Mouse (Mus musculus): ENCODE measurements at regions not wholly inside any gene's neighbourhood (a gene's known extent, or its start where the extent isn't known, plus 50 kb on each side); places are given as distances from the start of the nearest gene placed in this dataset. TPM values are rescaled to one million over a fixed set of nuclear protein-coding genes. Genes with fewer than 3 reads are reported as not detected.

GRCm38 (mm10) chr13:114672411-114672810 lies 145.6 kb upstream of the Mocs2 start:
- no peak for DNase-seq (ENCODE audit: low spot score)

GRCm38 (mm10) chr13:114679703-114680378 lies 138.2 kb upstream of the Mocs2 start:
- DNase-seq (ENCODE audit: low spot score), result no peak

DNA sequence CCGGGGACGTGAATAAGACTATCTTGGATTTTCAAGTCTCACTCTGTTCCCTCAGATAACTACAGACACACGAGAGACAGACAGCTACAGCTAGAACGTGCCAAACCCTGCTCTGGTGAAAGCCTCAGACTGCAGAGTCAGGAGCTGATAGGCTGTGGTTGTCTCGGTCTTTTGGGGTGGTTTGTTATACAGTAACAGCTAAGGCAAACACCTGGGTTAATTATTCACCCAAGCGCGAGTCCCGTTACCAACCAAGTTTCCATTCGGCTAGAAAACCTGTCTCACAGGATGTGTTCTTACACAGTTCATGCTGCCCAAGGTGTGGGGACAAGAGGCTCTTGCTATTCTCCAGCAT lies 137.7 kb upstream of the Mocs2 start:
- peak; percentile 3 for DNase-seq (ENCODE audit: low spot score)

- no peak for DNase-seq (ENCODE audit: low spot score)
These were observed 136.8 kb upstream of the Mocs2 start for GRCm38 (mm10) chr13:114681196-114681595.

DNA sequence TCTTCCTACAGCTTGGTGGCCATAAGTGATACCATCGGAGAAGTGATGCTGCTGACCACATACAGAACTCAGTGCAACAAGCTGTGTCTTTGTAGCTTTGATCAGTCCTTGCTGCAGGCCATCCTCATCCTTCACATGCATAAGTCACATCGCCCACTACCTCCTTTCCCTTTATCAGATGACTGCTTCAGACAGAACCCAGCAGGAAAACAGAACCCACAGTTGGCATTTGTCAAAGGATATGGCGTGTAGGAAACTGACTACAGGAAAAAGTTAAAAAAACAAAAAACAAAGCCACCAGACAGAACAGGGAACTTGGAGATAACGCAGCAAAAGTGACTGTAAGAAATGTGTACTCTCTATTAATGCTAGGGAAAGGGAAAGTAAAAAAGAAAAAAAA lies 136.1 kb upstream of the Mocs2 start:
- no peak for DNase-seq (ENCODE audit: low spot score)

GRCm38 (mm10) chr13:114682891-114683290 lies 135.1 kb upstream of the Mocs2 start:
- no peak for DNase-seq (ENCODE audit: low spot score)

GRCm38 (mm10) chr13:114684298-114684697 lies 133.7 kb upstream of the Mocs2 start:
- DNase-seq (ENCODE audit: low spot score), result no peak

DNA sequence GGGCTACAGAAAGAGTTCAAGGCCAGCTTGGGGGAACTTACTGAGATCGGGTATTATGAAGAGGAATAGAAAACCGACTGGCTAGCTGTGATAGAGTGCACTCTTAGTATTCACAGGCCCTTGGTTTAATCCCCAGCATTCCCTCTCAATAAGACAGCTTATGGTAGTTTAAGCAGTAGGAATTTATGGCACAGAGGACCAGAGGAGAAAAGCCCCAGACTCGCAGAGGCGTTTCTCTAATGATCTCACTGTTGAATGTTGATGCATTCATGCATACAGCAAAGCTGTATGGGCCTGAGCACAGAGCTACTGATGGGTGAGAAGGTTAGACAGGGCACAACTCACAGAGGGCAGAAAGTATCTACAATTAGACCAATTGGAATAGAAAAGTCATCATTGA lies 132.7 kb upstream of the Mocs2 start:
- no peak for DNase-seq (ENCODE audit: low spot score)

DNA sequence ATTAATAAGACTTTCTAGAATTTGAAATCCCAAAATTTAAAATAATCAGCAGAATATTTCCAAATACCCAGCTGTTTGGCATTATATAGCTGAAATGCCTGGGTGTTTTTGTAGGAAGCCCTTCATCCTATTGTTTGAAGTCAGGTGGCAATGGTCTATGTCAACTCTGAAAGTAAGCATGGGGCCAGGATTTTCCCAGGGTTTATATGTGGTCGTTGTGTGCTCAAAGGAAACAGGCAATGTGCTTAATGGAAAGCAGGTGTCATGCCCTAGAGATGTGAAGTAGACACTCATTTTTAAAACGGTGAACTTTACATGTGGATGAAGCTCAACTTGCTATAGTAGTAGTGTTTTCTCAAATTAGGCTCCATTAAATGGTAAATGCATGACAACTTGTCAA lies 105.4 kb upstream of the Mocs2 start:
- DNase-seq (ENCODE audit: low spot score), result no peak

DNA sequence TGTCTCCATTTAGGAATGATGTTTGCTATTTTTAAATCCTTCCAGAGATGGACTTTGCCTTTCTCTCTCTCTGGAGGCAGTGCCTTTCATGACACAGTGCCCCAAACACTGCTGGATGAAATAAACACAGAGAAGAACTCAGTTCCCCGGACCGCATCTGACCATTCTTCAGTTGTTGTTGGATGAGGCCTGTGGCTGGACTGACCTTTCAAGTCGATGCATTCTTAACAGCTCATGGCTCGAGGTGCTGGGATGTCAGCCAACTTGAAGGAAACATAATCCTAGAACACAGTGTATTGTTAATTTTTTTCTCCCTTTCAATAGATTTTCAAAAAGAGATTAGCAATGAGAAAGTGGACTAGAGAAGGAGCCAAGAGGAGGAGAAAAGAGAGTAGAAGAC lies 98.3 kb upstream of the Mocs2 start:
- no peak for DNase-seq (ENCODE audit: low spot score)

GRCm38 (mm10) chr13:114726828-114727227 lies 91.2 kb upstream of the Mocs2 start:
- DNase-seq (ENCODE audit: low spot score), result no peak

GRCm38 (mm10) chr13:114735066-114735465 lies 83.0 kb upstream of the Mocs2 start:
- DNase-seq (ENCODE audit: low spot score), result no peak

- DNase-seq (ENCODE audit: low spot score), result no peak
These were observed 82.0 kb upstream of the Mocs2 start for GRCm38 (mm10) chr13:114736066-114736465.

GRCm38 (mm10) chr13:114742534-114742933 lies 75.5 kb upstream of the Mocs2 start:
- DNase-seq (ENCODE audit: low spot score), result no peak

DNA sequence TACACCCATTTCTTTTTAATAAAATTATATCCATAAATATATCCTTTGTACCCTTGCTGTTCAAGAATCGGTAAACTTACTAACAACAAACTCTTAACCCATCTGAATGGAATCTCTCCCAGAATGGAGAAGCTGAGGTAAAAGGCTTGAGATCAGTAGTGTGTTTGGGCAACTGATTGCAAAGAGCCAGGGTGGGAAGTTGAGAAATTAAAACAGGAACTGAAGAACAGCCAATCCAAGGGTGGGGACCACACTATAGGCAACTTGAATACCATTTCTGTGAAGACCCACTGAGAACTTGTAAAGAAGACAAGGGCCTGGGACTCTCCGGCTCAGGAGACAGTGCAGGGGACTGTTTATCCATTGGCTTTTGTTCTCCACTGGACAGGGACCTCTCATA lies 72.2 kb upstream of the Mocs2 start:
- no peak for DNase-seq (ENCODE audit: low spot score)

DNA sequence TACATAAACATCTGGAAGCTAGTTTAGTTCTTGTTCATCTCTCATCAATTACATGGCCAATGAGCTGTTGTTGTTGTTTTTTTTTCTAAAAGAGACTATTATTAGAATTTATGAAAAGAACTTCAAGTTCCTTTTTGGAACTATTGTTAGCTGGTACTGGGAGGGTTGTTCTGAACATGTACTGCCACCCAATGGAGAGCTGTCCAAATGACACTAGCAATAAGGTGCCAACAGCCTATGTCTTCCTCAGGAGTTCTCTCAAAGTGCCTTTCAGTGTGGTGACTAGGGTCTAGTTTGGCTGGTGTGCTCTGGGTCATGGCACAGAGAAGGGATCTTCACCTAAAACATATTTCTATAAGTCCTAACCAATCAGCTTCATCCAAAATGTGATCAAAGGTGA lies 60.6 kb upstream of the Mocs2 start:
- no peak for DNase-seq (ENCODE audit: low spot score)

GRCm38 (mm10) chr13:114759886-114760285 lies 58.1 kb upstream of the Mocs2 start:
- DNase-seq (ENCODE audit: low spot score), result no peak

DNA sequence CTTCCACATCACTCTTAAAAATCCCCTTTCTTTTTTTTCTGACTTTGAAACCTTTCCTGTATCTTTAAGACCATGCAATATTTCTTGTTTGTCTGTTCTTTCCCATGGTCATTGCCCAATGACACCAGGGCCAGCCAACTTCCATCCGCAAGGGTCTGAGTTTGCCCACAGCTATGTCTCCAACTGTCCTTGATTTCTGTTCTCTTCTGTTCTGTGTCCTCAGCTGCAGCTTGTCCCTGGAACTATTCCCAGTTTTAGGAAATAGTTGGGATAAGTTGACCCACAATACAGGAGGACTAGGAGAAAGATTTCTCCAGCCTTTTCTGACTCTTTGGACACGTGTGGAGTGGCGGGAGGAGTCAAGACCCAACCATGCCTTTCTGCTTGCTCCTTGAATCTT lies 57.1 kb upstream of the Mocs2 start:
- DNase-seq (ENCODE audit: low spot score), result no peak

Small RNA genes in the stretch of these regions (microRNA-seq; reads per million reads assigned to microRNA genes)
- not detected for gene Gm25950 (ENCODE audit: borderline number of aligned reads)
